Mouse (Mus musculus) activated CD4-positive, CD25-positive, alpha-beta regulatory T cell, adult 4 months (primary cell): ENCODE results near the gene Cybrd1. TPM values are rescaled to one million over a fixed set of nuclear protein-coding genes. Genes with fewer than 3 reads are reported as not detected.

Experiments
- ATAC-seq: one replicate; pipeline ENCODE4 v1.8.0; 2017
- polyA plus RNA-seq, 2 experiments: library from polyadenylated mRNA; unstranded; fragments of 100-300 nt; shearing (Covaris generic); gene quantifications; one replicate each; pipeline ENCODE4 v1.2.1; 2017

Cybrd1 gene
- polyA plus RNA-seq, 2 experiments from 2014 or later: 0.12 to 0.22 TPM

DNA sequence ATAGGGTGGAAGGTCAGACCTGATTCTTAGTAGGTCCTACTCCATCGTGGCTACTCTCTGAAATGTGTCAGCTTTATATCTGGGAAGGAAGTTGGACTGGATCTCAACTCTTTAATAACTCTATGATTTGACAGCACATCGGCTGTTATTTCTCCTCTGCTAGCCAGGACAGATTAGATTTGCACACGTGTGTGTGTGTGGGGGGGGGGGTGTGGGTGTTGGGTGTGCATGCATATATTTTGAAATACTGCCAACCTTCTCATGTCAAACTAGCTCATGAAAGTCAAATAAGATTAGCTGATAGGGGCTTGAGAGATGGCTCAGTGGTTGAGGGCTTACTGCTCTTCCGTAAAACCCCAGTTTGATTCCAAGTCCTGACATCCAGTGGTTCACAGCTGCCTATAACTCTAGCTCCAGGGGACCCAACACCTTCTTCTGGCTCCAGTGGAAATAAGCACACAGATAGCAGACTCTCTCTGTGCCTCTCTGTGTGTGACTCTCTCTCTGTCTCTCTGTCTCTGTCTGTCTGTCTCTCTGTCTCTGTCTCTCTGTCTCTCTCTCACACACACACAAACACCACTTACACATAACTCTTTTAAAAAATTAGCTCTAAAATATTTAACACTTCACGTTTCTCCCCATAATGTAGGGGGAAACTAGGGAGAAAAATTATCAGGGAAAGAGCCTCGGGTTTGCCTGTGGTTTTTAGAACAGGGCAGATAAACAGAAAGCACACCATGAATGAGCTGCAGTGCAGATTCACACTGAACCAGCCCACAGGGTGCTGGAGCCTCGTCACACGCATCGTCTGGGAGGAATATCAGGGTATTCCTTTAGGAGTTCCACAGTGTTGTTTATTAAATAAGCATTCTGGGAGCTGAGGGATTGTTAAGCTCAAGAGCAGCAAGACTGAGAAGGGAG, 58.9 kb downstream of the Cybrd1 start:
- ATAC-seq: no peak

GRCm38 (mm10) chr2:71177250-71177615, 59.5 kb downstream of the Cybrd1 start:
- no peak for ATAC-seq

DNA sequence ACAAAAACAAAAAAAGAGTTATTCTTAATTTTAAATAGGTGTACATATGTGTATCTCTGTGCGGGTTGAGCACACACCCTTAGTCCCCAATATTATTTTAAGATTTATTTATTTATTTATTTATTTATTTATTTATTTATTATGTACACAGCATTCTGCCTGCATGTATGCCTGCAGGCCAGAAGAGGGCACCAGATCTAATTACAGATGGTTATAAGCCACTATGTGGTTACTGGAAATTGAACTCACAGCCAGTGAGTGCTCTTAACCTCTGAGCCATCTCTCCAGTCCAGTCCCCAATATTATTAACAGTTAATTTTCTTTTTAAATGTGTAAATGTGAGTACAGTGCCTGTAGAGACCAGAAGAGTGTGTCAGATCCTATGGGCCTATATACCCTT, 60.0 kb downstream of the Cybrd1 start:
- no peak for ATAC-seq

DNA sequence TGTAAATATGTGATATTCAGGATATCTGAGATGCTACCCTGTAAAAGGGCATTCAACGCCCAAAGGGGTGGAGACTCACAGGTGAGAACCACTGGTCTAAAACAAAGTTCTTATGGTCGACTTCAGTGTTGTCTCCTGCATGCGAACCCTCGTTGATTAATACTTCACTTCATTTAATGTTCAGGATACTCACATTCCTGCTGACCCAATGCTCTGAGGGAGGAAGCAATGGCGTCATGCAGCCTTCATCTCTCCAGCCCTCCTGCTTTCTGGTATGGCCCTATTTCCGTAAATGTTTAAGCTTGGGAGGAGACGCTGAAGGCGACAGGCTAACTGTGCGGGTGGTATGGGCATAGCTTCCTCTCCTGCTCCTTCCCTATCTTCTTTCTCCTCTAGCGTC, 62.0 kb downstream of the Cybrd1 start:
- no peak for ATAC-seq

- ATAC-seq: no peak
These were observed 63.0 kb downstream of the Cybrd1 start for GRCm38 (mm10) chr2:71180566-71181217.

GRCm38 (mm10) chr2:71187950-71188349, 70.2 kb downstream of the Cybrd1 start:
- no peak for ATAC-seq

DNA sequence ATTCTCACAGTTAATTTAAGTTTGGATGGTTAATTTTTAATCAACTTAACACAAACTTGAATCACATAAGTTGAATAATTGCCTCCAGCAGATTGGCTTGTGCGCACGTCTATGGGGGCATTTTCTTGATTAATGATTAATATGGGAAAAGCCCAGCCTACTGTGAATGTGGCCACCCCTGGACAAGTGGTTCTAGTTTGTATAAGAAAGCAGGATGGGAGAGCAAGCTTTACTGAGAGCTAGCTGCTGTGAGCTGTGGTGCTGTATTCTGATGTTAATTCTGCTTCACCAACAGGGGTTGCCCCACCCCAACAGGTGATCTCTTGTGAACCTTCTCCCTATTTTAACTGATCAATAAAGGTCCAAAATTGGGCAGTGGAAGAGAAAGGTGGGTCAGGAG, 71.1 kb downstream of the Cybrd1 start:
- ATAC-seq: no peak

DNA sequence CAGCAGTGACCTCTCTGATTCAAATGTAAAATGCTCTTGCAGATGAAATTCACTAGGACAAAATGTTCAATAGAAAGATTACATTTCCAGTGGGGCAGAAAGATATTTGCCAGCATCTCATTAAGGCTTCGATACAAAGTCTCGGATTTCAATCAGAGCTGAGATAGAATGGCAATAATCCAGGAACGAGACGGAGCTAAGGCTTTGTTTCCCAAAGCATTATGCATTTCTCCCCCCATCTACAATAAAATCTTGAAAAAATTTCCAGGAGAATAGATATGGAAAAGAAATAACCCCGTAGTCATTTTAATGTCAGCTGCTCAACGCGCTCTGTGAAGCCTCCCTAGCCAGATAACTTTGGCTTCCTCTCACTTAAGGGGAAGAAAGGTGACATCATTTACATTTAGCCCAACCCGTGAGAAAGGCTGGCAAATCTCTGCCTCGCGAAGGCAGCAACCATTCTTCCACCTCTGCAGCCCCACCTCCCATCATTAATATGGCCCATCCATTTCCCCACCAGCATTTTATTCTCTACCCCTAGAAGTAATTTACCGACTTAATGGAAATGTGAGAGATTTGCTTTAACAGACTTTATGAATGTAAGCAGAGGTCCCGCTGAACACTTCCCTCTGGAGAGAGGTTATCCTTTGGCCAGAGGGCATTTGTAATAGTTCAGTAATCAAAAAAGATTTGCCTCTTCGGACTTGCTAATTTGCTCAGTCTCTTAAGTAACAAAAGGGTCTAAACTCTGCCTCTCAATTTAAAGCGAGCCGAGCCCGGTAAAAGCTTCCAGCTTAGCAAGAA, 73.9 kb downstream of the Cybrd1 start:
- no peak for ATAC-seq

DNA sequence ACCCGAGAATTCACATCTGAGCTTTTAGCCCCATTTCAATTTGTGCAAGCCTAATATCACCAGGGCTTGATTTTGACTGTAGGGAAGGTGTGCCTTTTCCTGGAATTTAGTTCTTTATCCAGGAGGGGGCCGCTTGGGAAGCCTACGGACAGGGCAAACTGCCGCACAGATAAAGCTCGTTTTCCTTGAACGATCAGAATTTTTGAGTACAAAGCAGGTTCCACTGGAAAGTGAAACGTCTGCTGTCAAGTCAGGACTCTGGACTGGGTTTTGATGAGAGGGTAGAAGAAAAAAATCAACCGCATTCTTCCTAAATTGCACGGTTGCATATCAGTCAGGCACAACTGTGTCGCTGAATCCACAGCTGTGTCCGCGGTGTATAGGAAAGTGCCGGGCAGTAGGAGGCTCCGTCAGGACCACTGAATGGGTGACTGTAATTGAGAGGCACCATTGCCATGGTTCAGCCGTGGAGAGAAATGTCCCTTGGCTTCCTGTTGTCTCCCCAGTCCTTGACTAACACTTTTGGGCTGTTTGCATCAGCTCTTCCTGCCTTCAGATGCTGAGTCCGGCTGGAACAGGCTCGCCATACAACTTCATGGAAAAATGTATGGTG, 74.6 kb downstream of the Cybrd1 start:
- ATAC-seq: no peak

Other genes with a start within 250 kb of the Cybrd1 start
- 10 to 100 TPM; 22.1 to 22.4 TPM for gene Dcaf17, start 62.6 kb upstream of the Cybrd1 start, polyA plus RNA-seq
- 10 to 100 TPM; 11.7 to 15.1 TPM for gene Mettl8, start 62.3 kb upstream of the Cybrd1 start, polyA plus RNA-seq
- 10 to 100 TPM; 85.6 to 89.5 TPM for gene Dync1i2, start 93.8 kb downstream of the Cybrd1 start, polyA plus RNA-seq
- gene Slc25a12, start 249.8 kb downstream of the Cybrd1 start, polyA plus RNA-seq: 10 to 100 TPM; 56.8 to 60.5 TPM